Mouse (Mus musculus) Patski (cell line): ENCODE measurements around the gene Tmem208. TPM values are rescaled to one million over a fixed set of nuclear protein-coding genes. Genes with fewer than 3 reads are reported as not detected.

ENCODE experiments used
- ATAC-seq: fragments of 100-300 bp; one replicate; pipeline ENCODE4 v1.8.0; 2021
- CTCF ChIA-PET: fragments of 350-600 bp; sonication (Branson Sonifier 250); formaldehyde crosslinking; loops from one replicate; lab custom pipeline; 2022; ENCODE audit warnings: inconsistent platforms; lab: Charles Lee
- POLR2A ChIA-PET: fragments of 350-600 bp; sonication (Branson Sonifier 250); formaldehyde crosslinking; loops from one replicate; lab custom pipeline; 2022; ENCODE audit warnings: antibody characterized with exemption, inconsistent platforms; lab: Charles Lee
- DNase-seq: peaks from one replicate; pipeline ENCODE4 v3.0.0-alpha.2; 2011; ENCODE audit warnings: low read depth, low spot score
- H3K27me3 ChIP-seq: fragments of 371-371 bp; one replicate; pipeline ENCODE4 v1.5.1; 2021
- CTCF ChIP-seq: fragments of 100-300 bp; IDR thresholded peaks from one replicate; pipeline ENCODE4 v1.5.1; 2021
- in situ Hi-C: fragments of 300-500 bp; cut with MboI; formaldehyde crosslinking; loops from 3 replicates; pipeline ENCODE4 v1.11.1; 2018; ENCODE audit warnings: low pct_unique_long_range_greater_than_20kb, mixed read lengths
- polyA plus RNA-seq: library from polyadenylated mRNA; unstranded; gene quantifications from one replicate; pipeline ENCODE4 v1.2.3, GENCODE M21; 2021

Tmem208 gene
- polyA plus RNA-seq, 1 experiment from 2014 or later, result 64.8 TPM

DNA sequence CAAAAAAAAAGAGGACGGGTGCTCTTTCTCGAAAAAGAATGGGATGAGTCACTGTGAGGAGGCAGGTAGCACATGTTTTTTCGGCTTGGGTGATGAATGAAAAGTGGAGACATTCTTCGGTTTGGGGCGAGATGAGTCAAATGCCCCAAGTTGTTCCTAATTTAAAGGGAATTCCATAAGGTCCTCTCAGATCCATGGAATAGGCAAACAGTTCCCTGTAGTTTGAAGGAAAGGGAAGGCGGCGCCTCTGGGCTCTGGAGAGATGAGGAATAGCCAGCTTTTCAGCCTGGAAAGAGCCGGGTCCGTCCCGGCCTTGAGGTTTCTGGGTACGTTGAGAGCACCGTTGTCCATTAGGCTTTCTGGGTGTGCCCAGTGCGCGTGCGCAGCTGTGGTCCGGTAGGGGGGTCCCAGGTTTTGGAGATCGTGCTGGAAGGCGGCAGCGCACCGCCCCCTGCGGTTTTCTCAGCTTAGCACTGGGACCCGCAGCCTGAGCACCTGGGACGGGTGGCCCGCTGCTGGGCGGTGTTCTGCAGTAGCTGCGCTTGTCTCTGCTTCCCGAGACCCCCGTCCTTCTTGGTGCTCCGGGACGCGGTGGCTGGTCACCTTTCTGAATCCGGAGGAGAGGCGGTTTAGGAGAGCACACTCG, 22.4 kb downstream of the Tmem208 start, which contains the start of gene Slc9a5:
Slc9a5 (plus strand) TSS at position 394 of the 646 bp plus-strand sequence.
- in situ Hi-C loops, result no loop called here
- ATAC-seq (no peak), DNase-seq (no peak)
- no peaks in the 10 kb centered on the region for H3K27me3 ChIP-seq
- CTCF ChIA-PET, result interaction anchor here (1.0 to 1.3 kb wide), 4 partner anchors 10 to 49 kb away, joined by 3 to 4 read pairs (median 4); partner anchors contain the start of genes Lrrc29 and Tmem208
- no peak for TF ChIP-seq CTCF
- POLR2A ChIA-PET, result interaction anchor here (0.7 to 1.9 kb wide), 3 partner anchors 11 to 49 kb away, joined by 3 to 7 read pairs (median 4); no protein-coding TSS in a partner anchor

DNA sequence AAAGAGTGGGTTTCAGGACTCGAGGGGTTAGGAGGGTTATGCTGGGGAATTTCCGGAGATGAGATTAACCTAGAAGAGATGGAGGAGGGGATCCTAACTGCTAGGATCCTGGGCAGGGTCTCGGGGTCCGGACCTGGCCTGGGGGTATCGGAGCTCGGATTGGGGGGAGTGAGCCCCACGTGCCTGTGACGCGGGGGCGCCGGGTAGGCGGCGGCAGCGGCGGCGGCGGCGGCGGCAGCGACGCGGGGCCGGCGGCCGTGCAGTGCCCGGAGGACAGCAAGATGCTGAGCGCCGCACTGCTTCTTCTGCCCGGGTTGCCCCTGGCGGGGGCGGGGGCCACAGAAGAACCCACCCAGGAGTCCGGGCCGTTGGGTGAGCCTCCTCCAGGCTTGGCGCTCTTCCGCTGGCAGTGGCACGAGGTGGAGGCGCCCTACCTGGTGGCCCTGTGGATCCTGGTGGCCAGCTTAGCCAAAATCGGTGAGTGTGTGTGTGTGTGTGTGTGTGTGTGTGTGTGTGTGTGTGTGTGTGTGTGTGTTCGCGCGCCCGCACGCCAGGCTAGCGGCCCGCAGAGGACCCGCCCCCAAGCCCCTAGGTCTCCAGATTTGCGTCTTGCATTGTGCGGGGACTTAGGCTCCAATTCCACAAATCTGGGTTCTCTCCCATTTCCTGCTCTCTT, 23.1 kb downstream of the Tmem208 start:
- no peak for DNase-seq
- in situ Hi-C loops, result no loop called here
- TF ChIP-seq CTCF, result no peak

DNA sequence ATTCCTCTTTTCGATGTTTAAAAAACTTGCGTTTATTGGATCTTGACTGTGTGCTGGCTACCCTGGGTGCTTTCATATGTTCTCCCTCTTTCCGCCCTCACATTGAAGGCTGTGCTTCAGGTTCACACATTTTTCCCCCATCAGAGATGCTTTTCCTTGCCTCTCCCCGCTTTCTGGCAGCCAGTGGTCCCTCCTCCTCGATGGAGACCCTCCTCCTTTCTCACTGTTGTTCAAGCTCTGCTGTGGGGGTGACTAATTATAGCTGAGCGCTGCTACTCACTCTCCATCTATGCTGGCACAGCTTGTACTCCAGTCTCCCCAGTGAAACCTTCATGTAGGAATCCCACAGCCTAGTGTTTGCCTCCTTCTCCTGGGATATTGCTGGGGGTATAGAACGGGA, 24.0 kb downstream of the Tmem208 start:
- CTCF ChIA-PET, result interaction anchor here (1.1 to 1.7 kb wide), 3 partner anchors 10 to 189 kb away, joined by 3 to 9 read pairs (median 4); no protein-coding TSS in a partner anchor
- no peaks in the 10 kb centered on the region for H3K27me3 ChIP-seq
- POLR2A ChIA-PET, result interaction anchor here (0.6 to 1.0 kb wide), 4 partner anchors 12 to 193 kb away, joined by 3 to 4 read pairs (median 4); no protein-coding TSS in a partner anchor
- DNase-seq, result no peak
- in situ Hi-C loops, result no loop called here
- no peak for TF ChIP-seq CTCF
- no peak for ATAC-seq

More for the DNA sequence above, 23.1 kb downstream of the Tmem208 start:
- CTCF ChIA-PET, result interaction anchor here (1.1 to 1.7 kb wide), 5 partner anchors 11 to 190 kb away, joined by 3 to 9 read pairs (median 4); partner anchors contain the start of genes Lrrc29 and Tmem208
- POLR2A ChIA-PET, result interaction anchor here (0.7 to 1.9 kb wide), 4 partner anchors 11 to 48 kb away, joined by 3 to 7 read pairs (median 4); no protein-coding TSS in a partner anchor
- no peaks in the 10 kb centered on the region for H3K27me3 ChIP-seq
- ATAC-seq, result no peak

DNA sequence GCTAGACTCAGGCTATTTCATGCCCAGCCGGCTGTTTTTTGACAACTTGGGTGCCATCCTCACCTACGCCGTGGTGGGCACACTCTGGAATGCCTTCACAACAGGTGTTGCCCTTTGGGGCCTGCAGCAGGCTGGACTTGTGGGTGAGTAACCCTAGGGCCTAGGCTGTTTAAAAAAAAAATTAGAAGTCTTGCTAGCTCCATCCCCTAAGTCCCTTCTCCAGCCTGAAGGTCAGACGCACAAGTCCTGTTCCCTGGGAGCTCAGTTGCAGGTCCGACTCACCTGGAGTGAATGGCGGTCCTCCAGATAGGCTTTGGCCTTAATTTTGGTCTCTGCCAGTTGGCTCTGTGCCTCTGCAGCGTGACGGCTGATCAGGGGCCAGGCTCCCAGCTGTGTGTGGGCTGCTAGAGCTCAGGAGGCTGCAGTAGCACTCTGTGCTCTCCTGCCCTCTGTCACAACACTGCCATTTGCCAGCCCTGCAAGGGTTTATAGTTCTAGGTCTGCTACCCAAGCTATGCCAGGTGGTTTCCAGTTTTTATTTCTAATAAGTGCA, 27.5 kb downstream of the Tmem208 start:
- DNase-seq (no peak), ATAC-seq (no peak)
- TF ChIP-seq CTCF, result no peak
- POLR2A ChIA-PET, result no interaction called here
- CTCF ChIA-PET, result interaction anchor here (1.3 kb wide), 1 partner anchor 31 kb away, joined by 3 read pairs; no protein-coding TSS in a partner anchor
- H3K27me3 ChIP-seq, result no peaks in the 10 kb centered on the region
- in situ Hi-C loops, result no loop called here

DNA sequence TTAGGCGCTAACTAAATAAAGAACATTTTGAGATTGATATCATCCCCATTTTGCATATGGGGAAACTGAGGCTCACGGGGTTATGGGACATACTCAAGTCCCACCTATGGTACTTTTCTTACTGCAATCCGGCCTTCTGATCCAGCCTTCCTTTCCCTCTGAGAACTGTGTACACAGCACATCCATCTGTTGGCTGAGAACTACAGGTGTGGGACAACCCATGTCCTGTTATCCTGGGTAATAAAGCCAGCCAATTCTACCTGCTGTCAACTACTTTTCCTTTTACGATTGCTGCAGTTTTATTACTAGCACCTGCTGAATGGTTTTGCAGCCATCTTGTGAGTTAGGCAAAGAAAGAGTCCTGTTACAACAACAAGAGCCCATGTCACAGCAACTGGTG, 28.4 kb downstream of the Tmem208 start:
- no peak for TF ChIP-seq CTCF
- ATAC-seq (no peak), DNase-seq (no peak)
- POLR2A ChIA-PET, result no interaction called here
- in situ Hi-C loops, result no loop called here
- CTCF ChIA-PET, result interaction anchor here (1.3 kb wide), 2 partner anchors 19 to 30 kb away, joined by 3 read pairs; partner anchors contain the start of gene Plekhg4
- no peaks in the 10 kb centered on the region for H3K27me3 ChIP-seq

DNA sequence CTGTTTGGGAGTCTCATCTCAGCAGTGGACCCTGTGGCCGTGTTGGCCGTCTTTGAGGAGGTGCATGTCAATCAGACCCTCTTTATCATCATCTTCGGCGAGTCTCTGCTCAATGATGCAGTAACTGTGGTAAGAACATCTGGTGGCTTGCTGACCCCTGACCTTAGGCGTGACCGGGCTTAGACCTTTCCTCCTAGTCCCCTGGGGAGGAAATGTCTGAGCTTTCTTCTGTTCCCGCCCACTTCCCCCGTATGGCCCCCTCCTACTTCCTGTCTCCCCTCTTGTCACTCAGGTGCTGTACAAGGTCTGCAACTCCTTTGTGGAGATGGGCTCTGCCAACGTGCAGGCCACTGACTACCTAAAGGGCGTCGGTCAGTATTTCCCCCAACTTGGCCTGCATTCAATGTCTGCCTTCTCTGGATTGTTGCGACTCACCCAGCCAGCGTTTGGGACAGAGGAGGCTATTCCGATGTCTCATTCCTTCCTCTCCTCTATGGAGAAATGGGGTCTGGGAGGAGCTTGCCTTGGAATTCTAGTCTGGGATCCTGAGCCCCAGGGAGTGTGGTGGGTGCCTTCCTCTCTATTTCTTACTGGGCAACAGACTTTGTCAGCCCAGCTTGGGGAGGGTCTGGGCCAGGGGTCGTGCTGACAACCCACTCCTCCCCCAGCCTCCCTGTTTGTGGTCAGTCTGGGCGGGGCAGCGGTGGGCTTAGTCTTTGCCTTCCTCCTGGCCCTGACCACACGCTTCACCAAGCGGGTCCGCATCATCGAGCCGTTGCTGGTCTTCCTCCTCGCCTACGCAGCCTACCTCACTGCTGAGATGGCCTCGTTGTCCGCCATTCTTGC, 29.2 kb downstream of the Tmem208 start:
- no peak for DNase-seq
- POLR2A ChIA-PET, result no interaction called here

DNA sequence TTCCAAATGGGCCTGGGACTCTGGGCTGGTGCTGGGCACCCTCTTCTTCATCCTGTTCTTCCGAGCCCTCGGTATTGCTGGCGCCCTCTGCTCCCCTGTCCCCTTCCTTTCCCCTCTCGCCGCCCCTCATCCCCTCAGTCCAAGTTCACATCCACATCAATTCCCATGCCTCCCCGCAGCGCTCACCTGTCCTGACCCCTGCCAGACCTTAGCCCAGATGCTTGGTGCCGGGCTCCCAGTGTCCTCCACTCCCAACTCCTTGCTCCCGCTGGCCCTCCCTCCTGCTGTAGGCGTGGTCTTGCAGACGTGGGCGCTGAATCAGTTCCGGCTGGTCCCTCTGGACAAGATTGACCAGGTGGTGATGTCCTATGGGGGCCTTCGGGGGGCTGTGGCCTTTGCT, 30.5 kb downstream of the Tmem208 start:
- CTCF ChIA-PET, result no interaction called here
- DNase-seq (no peak), ATAC-seq (no peak)
- POLR2A ChIA-PET, result no interaction called here
- in situ Hi-C loops, result no loop called here
- H3K27me3 ChIP-seq, result no peaks in the 10 kb centered on the region
- TF ChIP-seq CTCF, result no peak

More for the DNA sequence above, 29.2 kb downstream of the Tmem208 start:
- in situ Hi-C loops, result no loop called here
- ATAC-seq, result no peak
- CTCF ChIA-PET, result interaction anchor here (1.3 kb wide), 1 partner anchor 18 kb away, joined by 3 read pairs; the partner anchor contains the start of gene Plekhg4
- no peaks in the 10 kb centered on the region for H3K27me3 ChIP-seq
- TF ChIP-seq CTCF, result no peak

DNA sequence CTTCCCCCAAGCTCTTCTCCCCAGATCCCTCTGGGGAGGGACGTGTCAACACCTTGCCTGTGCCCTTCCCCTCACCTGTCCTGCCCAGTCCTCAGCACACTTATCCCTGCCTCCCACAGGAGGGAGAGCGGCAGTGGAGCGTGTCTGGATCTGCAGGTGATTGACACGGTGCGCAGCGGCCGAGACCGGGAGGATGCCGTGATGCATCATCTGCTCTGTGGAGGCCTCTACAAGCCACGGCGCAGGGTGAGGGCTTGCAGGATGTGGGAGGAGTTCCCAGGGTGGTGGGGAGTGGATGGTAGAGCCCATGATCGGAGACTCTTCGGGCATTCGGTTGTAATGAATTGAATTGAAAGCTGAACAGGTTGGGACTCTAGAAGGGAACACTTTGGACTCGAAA, 33.1 kb downstream of the Tmem208 start:
- TF ChIP-seq CTCF, result no peak
- POLR2A ChIA-PET, result interaction anchor here (1.3 kb wide), 1 partner anchor 10 kb away, joined by 3 read pairs; the partner anchor contains the start of gene Slc9a5
- no peaks in the 10 kb centered on the region for H3K27me3 ChIP-seq
- in situ Hi-C loops, result no loop called here
- CTCF ChIA-PET, result interaction anchor here (0.6 to 2.6 kb wide), 10 partner anchors 9 to 160 kb away, joined by 3 to 9 read pairs (median 5); no protein-coding TSS in a partner anchor
- DNase-seq (no peak), ATAC-seq (no peak)

DNA sequence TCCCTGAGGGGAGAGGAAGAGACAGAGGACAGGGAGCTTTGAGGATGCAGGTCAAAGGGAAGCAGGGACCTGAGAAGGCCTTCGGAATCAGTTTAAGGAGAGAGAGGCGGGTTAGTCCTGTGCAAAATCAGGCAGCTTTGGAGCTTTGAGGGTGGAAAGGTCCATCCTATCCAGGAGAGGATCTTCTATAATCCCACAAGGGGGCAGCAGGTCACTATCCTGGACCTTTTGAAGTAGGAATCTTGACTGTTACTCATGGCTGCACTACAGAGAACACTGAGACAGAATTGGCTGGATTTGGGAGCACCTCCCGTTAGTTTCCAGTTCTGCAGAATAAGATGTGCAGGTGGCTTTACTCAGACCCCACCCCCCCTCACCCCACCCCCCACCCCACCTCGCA, 33.5 kb downstream of the Tmem208 start:
- no peaks in the 10 kb centered on the region for H3K27me3 ChIP-seq
- TF ChIP-seq CTCF, result no peak
- DNase-seq, result no peak
- ATAC-seq, result peak; percentile 54
- in situ Hi-C loops, result loop anchor here (5.0 kb wide), 1 partner anchor 38 kb away; no protein-coding TSS in a partner anchor
- CTCF ChIA-PET, result interaction anchor here (0.6 to 2.6 kb wide), 11 partner anchors 9 to 160 kb away, joined by 3 to 9 read pairs (median 5); no protein-coding TSS in a partner anchor
- POLR2A ChIA-PET, result interaction anchor here (1.3 kb wide), 1 partner anchor 11 kb away, joined by 3 read pairs; the partner anchor contains the start of gene Slc9a5
